Mouse (Mus musculus) MEL (cell line): Measurements from ENCODE around the gene Ciz1.

Experiments used
- CTCF ChIP-seq, 3 experiments: IDR thresholded peaks in 2 of 3; conservative IDR thresholded peaks in 1 of 3; 2 replicates each; pipeline ENCODE4 v1.5.1; 2011 to 2012; ENCODE audit warnings: low read length in 3 of 3, low read depth in 2 of 3, mild to moderate bottlenecking in 2 of 3, improper control_type of control experiment in 1 of 3, inconsistent platforms in 1 of 3, mixed read lengths in 1 of 3, moderate library complexity in 1 of 3; ENCODE audit not compliant: control insufficient read depth in 1 of 3, insufficient read depth in 1 of 3, poor library complexity in 1 of 3, severe bottlenecking in 1 of 3
- EP300 ChIP-seq, 2 experiments: IDR thresholded peaks; 2 replicates each; pipeline ENCODE4 v1.6.1; 2011; ENCODE audit warnings: improper control_type of control experiment in 2 of 2, low read length in 2 of 2, low read depth in 1 of 2, mild to moderate bottlenecking in 1 of 2
- MAFK ChIP-seq: IDR thresholded peaks from 2 replicates; pipeline ENCODE4 v1.6.1; 2011; ENCODE audit warnings: low read depth, mild to moderate bottlenecking, low read length, improper control_type of control experiment, borderline replicate concordance
- MXI1 ChIP-seq: IDR thresholded peaks from 2 replicates; pipeline ENCODE4 v1.6.1; 2011; ENCODE audit warnings: mild to moderate bottlenecking, low read depth, low read length, improper control_type of control experiment
- POLR2A ChIP-seq, 2 experiments: IDR thresholded peaks; 2 replicates each; pipeline ENCODE4 v1.6.1; 2011 to 2012; ENCODE audit warnings: low read length in 2 of 2, mild to moderate bottlenecking in 2 of 2, control low read depth in 1 of 2, improper control_type of control experiment in 1 of 2, low read depth in 1 of 2, moderate library complexity in 1 of 2; ENCODE audit not compliant: control insufficient read depth in 1 of 2, insufficient read depth in 1 of 2, poor library complexity in 1 of 2
- TBP ChIP-seq: IDR thresholded peaks from 2 replicates; pipeline ENCODE4 v1.8.0; 2011; ENCODE audit warnings: low read depth, low read length, improper control_type of control experiment
- TCF12 ChIP-seq: IDR thresholded peaks from 2 replicates; pipeline ENCODE4 v1.6.1; 2014; ENCODE audit warnings: low read depth, mild to moderate bottlenecking, inconsistent platforms, low read length, improper control_type of control experiment, moderate library complexity
- USF1 ChIP-seq: IDR thresholded peaks from 2 replicates; pipeline ENCODE4 v1.6.1; 2014; ENCODE audit warnings: low read depth, mild to moderate bottlenecking, inconsistent platforms, low read length, improper control_type of control experiment, moderate library complexity
- ZC3H11A ChIP-seq: IDR thresholded peaks from 2 replicates; pipeline ENCODE4 v1.6.1; 2012; ENCODE audit warnings: low read depth, mild to moderate bottlenecking, inconsistent platforms, low read length, improper control_type of control experiment

DNA sequence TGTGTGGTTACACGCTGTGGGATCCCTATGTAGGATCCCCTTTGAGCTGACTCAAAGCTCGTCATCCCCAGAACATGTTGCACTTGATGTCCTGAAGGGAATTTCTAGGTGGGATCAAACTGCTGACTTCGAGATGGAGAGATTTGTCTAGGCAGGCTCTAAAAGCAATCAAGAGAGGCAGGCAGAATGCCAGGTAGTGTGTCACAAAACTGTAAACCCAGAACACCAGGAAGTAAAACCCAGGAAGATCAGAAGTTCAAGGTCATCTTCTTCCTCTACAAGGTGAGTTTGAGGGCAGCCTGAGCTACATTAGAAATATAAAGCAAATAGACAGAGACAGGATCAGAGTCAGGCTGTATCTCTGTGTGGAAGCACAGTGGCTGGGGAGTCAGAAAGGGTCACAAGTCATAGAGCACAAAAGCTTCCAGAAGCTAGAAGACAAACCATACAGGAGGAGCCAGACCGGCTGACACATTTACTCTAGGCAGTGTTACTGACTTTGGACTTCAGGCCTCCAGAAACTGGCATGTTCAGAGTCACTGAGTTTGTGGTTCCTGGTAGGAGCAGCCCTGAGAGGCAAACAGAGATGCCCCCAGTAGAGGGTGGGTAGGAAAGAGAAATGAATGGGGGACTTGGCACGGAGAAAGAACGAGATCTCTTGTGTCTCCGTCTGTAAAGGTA, 55.2 kb downstream of the Ciz1 start:
- TF ChIP-seq MAFK (no peak), POLR2A (IDR thresholded peaks at IDR 0.05; ENCODE audit: control insufficient read depth in 1 of 2, insufficient read depth in 1 of 2, low read depth in 1 of 2, low read length in 2 of 2, poor library complexity in 1 of 2) (no peak), CTCF (IDR thresholded peaks at IDR 0.05 in 2 of 3, conservative IDR thresholded peaks at IDR 0.05 in 1 of 3; ENCODE audit: control insufficient read depth in 1 of 3, insufficient read depth in 1 of 3, low read depth in 2 of 3, low read length in 3 of 3, poor library complexity in 1 of 3, severe bottlenecking in 1 of 3) (no peak), EP300 (IDR thresholded peaks at IDR 0.05; ENCODE audit: low read depth in 1 of 2, low read length in 2 of 2) (no peak), TCF12 (no peak), USF1 (no peak), ZC3H11A (no peak), TBP (no peak), MXI1 (no peak)
